Mouse (Mus musculus): Measurements from ENCODE around the gene Gm5105. TPM values are rescaled to one million over a fixed set of nuclear protein-coding genes. Genes with fewer than 3 reads are reported as not detected.
A peak's percentile ranks its signal among the peaks of the same experiment; 100 is the strongest.

Gm5105 gene
- polyA plus RNA-seq, 1 experiment = not detected

- TF ChIP-seq GATA1 (IDR thresholded peaks at IDR 0.05; ENCODE audit: low read length) = no peak
These were observed 9.0 kb downstream of the Gm5105 start for GRCm38 (mm10) chr3:138058226-138058625.

- TF ChIP-seq GATA1 (IDR thresholded peaks at IDR 0.05; ENCODE audit: low read length) = no peak
These were observed 10.2 kb downstream of the Gm5105 start for GRCm38 (mm10) chr3:138056976-138057375.

- no peak for TF ChIP-seq GATA1 (IDR thresholded peaks at IDR 0.05; ENCODE audit: low read length)
These were observed 13.2 kb downstream of the Gm5105 start for GRCm38 (mm10) chr3:138053969-138054368.

GRCm38 (mm10) chr3:138051431-138051830 is 15.8 kb downstream of the Gm5105 start:
- TF ChIP-seq GATA1 (IDR thresholded peaks at IDR 0.05; ENCODE audit: low read length) = no peak

- no peak for TF ChIP-seq GATA1 (IDR thresholded peaks at IDR 0.05; ENCODE audit: low read length)
These were observed 16.4 kb downstream of the Gm5105 start for GRCm38 (mm10) chr3:138050772-138051171.

GRCm38 (mm10) chr3:138049555-138049954 is 17.6 kb downstream of the Gm5105 start:
- no peak for TF ChIP-seq GATA1 (IDR thresholded peaks at IDR 0.05; ENCODE audit: low read length)

GRCm38 (mm10) chr3:138043316-138043715 is 23.9 kb downstream of the Gm5105 start:
- no peak for TF ChIP-seq GATA1 (IDR thresholded peaks at IDR 0.05; ENCODE audit: low read length)

- no peak for TF ChIP-seq GATA1 (IDR thresholded peaks at IDR 0.05; ENCODE audit: low read length)
These were observed 25.4 kb downstream of the Gm5105 start for GRCm38 (mm10) chr3:138041591-138042301.

GRCm38 (mm10) chr3:138040938-138041337 is 26.2 kb downstream of the Gm5105 start:
- no peak for TF ChIP-seq GATA1 (IDR thresholded peaks at IDR 0.05; ENCODE audit: low read length)

GRCm38 (mm10) chr3:138033986-138034385 is 33.2 kb downstream of the Gm5105 start:
- TF ChIP-seq GATA1 (IDR thresholded peaks at IDR 0.05; ENCODE audit: low read length) = no peak

GRCm38 (mm10) chr3:138030563-138030962 is 36.6 kb downstream of the Gm5105 start:
- TF ChIP-seq GATA1 (IDR thresholded peaks at IDR 0.05; ENCODE audit: low read length) = no peak

- TF ChIP-seq GATA1 (IDR thresholded peaks at IDR 0.05; ENCODE audit: low read length) = no peak
These were observed 37.8 kb downstream of the Gm5105 start for GRCm38 (mm10) chr3:138029351-138029750.

GRCm38 (mm10) chr3:138027575-138028362 is 39.4 kb downstream of the Gm5105 start:
- no peak for TF ChIP-seq GATA1 (IDR thresholded peaks at IDR 0.05; ENCODE audit: low read length)

GRCm38 (mm10) chr3:138026286-138026685 is 40.9 kb downstream of the Gm5105 start:
- no peak for TF ChIP-seq GATA1 (IDR thresholded peaks at IDR 0.05; ENCODE audit: low read length)

GRCm38 (mm10) chr3:138022651-138023050 is 44.5 kb downstream of the Gm5105 start:
- no peak for TF ChIP-seq GATA1 (IDR thresholded peaks at IDR 0.05; ENCODE audit: low read length)

- TF ChIP-seq GATA1 (IDR thresholded peaks at IDR 0.05; ENCODE audit: low read length) = peak; percentile 73
These were observed 45.2 kb downstream of the Gm5105 start for GRCm38 (mm10) chr3:138022003-138022402.

- no peak for TF ChIP-seq GATA1 (IDR thresholded peaks at IDR 0.05; ENCODE audit: low read length)
These were observed 50.4 kb downstream of the Gm5105 start for GRCm38 (mm10) chr3:138016810-138017209.
